Mouse (Mus musculus): Measurements from ENCODE around the gene Osbpl3. TPM values are rescaled to one million over a fixed set of nuclear protein-coding genes. Genes with fewer than 3 reads are reported as not detected.

The Osbpl3 gene
- total RNA-seq, 2 experiments from 2014 or later = 18.2 to 22.5 TPM

DNA sequence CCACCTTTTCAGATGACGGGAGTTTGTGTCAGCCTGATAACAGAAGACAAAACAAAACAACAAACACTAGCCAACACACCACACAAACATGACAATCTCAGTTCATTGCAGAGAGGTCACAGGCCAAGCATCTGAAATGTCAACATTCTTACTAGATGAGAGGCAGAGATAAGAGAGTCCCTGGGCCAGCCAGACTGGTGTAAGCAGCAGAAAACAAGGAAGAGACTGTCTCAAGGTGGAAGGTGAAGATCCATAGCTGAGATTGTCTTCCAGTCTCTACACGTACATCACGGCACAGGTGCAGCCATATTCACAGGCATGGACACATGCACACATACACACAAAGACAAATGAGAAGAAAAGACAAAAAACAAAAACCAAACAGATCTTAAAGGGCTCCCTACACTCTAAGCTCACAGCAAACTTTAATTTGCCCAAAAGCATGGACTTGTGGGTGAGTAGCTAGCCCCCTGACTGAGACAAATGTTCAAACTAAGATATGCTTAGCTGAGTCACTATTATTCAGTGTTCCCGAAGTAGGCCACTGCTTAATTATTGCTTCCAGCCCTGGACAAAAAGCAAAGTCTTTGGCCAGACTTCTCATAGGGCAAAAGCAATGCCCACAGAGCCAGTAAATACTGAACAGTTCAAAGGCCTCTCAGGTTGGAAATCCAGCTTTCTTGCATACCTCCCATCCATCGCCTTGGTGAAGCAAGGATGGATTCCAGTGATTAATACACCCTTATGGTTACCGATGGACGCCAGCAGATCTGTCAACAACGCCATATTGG lies 87.3 kb downstream of the Osbpl3 start:
- no peak for DNase-seq

DNA sequence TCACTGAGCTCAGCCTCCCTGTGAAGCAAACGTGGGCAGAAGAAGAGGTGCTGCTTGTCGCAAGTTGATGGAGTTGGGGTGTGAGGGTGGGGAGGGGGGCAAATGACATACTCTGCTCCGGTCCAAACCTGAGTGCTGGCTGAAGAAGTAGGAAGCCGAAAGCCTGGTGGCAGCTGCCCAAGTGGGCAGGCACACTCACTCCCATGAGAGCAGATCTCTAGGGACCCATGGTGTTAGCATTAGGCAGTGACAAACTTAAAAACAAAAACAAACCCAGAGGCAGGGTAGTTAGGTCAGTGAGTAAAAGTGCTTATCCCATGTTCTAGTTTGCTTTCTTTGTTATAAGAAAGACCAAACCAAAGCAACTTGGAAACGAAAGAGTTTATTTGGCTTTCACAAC lies 88.2 kb downstream of the Osbpl3 start:
- DNase-seq = no peak

DNA sequence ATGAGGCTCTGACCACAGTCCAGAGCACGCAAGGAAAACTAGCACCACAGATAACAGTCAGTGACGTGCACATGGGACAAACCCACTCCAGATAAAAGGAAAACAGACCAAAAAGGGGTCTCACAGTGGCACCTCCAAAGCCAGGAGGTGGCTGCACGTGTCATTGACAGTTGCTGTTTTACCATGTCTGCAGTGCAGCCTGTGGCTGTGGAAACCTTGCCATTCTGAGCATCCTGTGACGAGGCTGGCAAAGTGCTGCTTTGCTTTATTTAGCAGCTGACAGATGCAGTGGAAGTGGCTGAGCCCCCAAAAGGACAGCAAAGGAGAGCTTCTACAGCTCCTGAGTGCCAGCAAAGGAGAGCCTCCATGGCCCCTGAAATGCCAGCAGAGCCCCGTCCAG lies 89.3 kb downstream of the Osbpl3 start:
- peak in 1 of 2 experiments; percentile 35 for DNase-seq

DNA sequence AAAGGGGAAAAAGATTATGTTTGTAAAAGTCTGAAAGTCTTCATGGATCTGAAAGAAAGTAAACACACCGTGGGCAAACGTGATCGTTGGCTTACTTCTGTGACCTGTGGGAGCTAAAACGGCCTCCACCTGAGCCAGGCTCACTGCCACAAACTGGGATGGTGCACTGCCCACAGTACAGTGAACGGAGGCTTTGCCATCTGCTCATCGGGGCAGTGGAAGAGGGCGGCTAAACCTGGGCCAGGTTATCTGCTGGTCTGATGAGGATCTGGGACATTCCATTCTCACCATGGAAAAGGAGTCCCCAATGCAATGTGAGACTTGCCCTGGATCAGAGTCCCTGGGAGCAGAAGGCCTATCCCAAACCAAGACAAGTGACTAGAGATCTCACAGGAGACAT lies 89.7 kb downstream of the Osbpl3 start:
- DNase-seq = no peak

DNA sequence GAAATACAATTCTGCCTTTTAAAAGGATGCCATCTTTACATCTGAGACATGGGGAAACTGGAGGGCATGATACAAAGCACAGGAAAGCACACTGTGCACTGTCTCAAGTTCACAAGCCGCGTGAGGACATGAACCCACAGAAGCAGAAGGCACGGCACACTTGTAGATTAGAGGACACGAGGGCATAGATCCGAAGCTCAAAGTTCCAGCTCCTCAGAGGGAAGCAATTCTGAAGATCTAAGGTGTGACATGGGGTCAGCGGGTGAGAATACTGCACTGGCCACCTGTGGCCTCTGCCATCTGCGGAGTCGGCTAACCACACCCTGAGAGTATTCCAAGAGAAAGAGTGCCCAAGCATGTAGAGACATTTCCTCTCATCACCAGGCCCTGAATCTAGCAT lies 91.6 kb downstream of the Osbpl3 start:
- no peak for DNase-seq

DNA sequence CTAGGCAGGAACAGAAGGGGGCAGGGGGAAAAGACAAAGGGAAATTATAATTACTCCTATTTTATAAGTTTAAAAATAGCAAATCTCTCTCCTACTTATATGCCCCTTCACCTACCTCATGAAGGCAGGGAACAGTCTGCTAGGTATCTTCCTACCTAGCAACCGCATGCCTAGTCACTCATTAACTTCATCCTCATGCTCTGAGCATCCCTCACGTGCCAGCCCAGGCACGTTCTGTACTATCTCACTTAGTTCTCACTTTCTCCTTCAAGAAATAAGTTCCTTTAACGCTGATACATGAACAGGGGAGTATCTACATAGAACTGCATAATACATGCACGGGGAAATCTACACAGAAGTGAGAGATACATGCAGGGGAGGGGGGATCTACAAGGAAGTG lies 92.6 kb downstream of the Osbpl3 start:
- DNase-seq = no peak

DNA sequence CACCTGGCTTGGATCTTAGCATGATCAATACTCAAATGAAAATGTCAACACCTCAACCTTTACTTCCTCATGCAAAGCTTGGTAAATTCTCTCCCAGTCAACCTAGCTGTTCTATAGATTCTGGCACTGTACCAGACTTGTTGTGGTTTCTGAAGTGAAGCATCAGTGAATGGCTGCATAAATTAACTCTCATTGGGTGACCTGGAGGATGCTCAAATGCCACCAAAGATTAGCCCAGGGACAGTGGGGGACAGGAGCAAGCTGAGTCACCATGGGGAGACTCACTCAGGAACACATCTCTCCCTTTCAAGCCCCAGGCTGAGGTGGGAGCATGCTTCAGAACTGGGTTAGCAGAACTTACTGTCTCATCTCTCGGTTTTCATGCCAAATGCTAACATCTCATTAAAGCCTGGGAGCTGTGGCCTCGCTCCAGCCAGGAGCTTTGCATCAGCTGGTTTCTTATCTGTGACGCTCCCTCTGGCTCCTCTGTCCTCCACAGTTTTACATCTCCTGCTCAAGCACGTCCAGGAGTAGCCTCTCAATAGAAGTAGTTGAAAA lies 93.2 kb downstream of the Osbpl3 start:
- DNase-seq = no peak

DNA sequence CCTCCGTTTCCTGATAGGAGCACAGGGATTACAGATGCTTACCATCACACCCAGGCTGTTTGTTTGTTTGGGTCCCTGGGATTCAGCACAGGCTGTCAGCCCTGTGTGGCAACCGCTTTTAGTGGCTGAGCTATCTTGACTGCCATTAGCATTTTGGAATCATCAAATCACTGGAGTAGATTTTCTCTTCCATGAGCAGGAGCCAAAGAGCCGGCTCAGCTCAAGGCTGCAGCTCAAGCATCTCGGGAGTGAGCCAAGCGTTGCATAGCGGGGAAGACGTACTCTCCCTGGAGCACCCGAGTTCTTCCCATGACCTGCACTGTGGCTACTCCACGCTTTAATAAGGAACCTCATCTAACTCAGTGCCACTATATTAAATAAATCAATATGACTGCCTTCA lies 93.8 kb downstream of the Osbpl3 start:
- no peak for DNase-seq

DNA sequence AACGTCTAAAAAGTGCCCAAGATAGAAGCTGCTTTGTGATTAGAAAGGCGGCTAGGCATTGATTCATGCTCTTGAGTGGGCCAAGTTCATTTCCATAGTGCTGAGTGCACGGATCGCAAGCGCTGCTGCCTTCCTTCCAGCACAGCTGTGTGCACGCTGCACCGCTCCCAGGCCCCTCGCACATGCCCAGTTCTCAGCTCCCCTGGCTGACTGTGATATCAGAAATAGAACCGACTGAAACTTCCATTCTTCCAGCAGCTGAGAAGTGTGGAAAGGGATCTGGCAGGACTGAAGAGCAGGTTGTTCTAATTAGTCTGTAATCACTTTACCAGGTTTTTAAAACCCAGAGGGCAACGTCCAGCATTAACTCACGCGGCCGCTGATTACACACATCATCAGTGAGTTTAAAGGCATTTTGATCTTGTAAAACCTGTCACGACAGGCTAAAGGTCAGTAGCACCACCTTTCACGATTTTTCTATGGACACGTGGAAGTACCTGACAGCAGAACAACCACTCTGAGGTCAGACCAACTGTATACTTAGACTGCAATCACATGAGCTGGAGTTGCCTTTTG lies 97.8 kb downstream of the Osbpl3 start:
- DNase-seq = peak in 1 of 2 experiments; percentile 32

DNA sequence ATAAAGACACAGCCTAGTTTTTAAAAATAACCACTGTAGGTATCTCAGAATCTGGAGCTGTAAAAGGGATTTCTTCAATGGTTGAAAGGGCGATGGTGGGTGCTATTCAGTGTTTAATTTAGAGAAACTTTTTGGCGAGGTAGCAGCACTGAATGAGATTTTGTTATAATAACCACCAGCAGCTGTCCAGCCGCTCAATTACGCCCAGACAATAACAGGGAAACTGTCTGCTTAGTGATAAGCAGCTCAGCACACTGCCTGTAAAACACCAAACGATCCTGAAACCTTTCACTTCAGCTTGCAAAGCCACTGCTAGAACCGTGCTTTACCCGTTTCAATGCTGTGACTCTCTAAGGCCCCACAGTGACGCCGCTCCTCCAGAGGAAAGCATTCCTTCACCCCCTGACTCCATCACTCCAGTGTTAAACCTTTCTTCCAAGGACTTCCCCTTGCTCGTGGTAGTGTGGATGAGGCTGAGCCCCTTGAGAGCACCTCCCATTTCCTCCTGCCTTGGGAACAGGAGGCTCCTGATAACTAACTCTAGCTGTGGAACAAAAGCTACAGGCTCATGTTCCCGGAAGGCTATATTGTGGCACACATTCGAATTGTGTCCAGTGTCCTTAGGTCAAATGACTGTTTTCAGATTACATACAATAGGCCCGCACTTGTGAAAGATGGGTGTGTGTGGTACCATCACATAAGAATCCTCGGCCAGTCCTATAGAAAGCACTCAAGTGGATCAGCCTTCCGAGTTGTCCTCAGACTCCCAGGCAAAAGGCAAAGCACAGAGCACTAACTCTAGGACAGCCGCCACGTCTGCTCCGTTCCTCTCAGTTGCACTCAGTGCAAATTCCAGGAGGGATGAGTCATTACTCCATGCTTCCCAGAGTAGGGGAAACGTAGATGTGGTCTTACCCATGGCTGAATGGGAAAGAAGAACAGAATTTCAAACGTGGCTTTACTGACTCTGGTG lies 101.0 kb downstream of the Osbpl3 start:
- DNase-seq = no peak

DNA sequence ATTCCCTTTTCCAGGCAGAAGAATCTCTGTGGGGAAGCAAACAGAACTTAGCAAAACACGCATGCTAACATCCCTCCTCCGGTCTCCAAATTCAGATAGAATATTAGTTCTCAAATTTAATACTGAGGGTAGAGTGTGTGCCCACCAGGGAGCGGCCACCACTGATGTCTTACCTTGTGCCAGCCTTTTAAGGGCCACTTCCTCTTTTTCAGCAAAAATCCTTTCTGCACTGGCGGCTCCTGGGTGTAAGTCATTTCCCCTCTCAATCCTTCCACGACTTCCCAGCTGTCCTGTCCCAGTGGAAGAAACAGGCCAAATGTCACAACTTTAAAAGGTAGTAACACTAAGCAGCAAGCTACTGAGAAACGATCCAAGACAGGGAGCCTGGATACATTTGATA lies 103.2 kb downstream of the Osbpl3 start:
- DNase-seq = no peak

DNA sequence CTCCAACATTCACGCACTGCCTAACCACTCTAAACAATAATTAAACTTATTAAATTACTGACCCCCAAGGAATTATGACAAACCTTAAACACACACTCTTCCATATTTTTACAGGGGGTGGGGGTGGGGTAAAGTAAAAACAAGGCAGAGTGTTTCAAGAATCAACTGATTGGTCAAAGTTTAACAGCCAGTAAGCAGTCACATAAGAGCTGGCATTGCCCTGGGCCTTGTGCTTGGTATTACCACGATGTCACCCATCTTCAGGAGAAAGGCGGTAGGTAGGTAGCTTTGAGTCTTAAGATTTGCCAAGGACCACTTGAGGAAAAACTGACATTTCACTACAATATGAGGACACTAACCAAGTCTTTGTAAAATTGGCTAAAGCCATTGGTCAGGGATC lies 105.1 kb downstream of the Osbpl3 start:
- DNase-seq = no peak

DNA sequence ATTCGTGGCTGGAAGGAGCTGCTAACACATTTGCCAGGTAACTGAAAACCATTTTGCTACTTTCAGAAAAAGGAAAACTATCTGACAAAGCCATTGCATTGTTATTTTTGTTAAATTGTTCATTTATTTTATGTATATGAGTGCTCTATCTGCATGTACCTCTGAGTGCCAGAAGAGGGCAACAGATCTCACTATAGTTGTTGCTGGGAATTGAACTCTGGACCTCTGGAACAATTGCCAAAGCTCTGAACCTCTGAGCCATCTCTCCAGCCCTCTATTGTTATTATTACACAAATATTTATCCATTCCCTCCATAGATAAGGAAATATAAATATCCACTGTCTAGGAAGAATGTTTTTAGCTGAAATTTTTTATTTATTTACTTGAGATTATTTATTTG lies 107.4 kb downstream of the Osbpl3 start:
- no peak for DNase-seq

DNA sequence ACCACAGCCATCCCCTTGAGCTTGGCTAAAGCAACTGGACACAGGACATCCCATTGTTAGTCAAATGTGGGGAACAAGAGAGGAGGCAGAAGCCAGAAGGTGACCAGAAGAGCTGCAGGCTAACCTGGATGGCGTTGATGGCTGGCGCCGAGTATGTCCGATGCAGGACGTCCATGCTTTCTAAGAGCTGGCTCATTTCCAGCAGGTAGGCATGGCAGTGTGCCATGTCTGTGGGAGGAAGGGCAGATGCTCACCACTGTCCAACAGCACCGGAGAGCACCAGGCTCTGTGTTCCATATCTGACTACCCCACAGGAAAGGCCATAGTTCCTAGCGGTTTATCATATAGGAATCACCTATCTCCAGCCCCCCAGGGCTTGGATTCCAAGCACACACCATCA lies 109.8 kb downstream of the Osbpl3 start:
- no peak for DNase-seq

DNA sequence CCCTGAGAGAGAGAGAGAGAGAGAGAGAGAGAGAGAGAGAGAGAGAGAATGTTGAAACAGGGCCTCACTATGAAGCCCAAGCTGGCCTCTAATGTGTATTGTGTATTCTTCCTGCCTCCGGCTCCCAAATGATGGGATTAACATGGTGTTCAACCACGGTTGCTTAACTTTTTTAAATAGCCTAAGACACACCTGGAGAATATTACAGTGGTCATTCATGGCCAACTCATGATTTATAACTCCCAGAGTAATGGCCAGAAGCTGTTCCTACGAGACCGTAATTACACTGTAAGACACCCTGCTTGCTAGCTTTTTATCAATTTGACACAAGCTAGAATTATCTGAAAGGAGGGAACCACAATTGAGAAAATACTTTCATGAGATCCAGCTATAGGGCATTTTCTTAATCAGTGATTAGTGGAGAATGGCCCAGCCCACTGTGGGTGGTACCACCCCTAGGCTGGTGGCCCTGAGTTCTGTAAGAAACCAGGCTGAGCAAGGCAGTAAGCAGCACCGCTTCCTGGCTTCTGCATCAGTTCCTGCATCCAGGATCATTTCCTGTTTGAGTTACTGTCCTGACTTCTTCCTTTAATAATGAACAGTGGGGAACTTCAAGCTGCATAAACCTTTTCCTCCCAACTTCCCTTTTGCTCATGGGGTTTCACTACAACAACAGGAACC lies 115.6 kb downstream of the Osbpl3 start:
- no peak for DNase-seq

DNA sequence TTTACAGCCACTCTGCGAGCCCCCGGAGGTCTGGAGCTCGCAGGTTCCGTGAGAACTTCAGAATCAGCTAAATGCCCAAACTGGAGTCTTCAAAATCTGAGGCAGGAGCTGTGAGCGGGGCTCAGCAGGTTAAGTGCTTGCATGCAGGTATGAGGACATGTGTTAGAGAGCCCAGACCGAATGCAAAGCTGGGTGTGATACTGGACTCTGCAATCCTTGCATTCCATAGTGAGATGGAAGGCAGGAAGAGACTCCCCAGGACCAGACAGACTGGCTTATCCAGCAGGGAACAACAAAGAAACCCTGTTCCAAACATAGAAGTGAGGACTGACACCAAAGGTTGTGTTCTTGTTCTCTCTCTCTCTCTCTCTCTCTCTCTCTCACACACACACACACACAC lies 118.6 kb downstream of the Osbpl3 start:
- no peak for DNase-seq

DNA sequence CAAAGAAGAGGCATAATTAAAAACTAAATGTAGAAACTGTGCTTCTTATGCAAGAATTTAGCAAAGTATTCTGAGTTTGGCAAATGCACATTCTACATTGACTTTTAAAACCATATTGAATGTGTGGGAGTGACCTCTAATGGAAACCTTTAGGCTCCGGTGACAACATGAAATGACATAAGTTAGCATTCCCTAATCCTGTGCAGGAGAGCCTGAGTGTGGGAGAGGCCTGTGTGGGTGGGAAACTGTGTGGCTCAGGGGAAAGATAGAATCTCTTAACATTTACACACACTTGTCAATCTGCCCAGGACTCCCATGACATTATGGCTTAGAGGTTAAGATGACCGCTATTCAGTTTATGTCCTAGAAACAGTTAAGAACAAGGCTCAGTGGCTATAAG lies 119.6 kb downstream of the Osbpl3 start:
- no peak for DNase-seq

DNA sequence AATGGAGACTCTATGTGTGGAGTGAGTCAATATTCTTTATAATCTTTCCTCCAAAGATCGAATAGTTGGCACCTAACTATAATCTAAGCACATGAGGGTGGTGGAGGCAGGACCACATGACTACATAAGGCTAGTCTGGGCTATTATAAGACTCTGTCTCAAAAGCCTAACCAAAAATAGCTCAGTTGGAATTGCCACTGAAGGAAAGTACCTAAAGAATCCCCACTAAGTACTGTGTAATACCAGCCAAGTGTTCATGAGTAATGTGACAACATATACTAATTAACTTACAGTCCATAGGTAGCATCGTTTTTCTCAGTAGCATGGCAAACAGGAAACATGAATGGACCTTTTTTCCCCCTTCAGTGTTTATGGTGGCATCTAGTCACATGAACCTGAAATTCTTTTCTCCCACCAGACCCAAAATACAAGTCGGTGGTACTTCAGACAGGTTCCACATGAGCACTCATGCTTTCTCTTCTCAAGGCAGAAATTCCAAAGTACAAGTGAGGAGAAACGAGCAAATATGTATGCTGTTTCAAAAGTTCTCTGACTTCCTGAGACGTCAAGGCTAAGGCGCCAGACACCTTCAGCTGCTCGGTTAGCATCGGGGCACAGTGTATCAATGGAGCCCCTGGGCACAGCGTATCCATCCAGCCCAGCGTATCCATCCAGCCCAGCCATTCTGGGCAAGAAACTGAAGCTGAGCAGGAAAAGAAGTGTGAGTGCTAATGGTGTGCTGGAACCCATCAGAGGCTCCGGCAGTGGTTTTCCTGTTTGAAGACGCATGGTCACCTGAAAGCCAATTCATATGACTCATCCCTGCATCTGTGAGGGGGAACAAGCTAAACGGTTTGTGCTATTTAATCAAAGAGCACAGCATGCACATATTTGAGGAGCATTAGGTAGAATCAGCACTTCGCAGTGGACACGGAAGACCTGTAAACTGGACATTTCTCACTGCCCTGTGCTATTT lies 120.9 kb downstream of the Osbpl3 start:
- DNase-seq = no peak

DNA sequence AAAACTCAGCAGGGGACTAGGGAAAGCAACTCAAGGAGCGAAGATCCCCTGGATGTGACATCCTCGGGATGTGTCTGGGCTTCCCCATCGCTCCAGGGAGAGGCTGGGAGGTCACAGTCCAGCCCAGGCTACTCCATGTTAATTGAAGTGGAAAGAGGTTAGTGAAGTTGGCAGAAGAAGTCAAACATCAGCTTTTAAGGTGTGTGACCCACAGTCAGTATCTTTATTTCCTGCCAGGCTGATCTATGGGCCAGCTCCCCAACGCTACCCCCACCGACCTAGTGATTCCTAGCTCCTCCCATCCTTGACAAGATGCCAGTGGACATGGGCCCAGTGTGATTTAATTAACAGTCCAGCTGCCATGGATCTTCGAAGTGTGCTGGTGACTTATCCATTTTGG lies 122.7 kb downstream of the Osbpl3 start:
- DNase-seq = no peak

DNA sequence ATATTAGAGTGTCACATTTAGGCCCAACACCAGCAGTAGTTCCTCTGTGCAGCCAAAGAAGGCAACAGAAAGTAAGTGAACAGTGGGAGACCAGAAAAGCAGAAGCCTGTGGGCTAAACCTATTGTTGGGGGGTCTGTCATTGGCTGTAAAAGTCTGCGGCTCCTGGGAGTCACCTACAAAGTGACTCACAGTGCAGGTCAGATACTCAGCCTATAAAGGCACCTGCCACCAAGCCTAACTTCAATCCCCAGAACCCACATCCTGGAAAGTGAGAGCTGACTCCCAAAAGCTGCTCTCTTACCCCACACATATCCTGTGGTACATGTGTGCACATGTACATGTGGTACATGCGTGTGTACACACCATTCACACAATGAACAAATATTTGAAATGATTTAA lies 124.5 kb downstream of the Osbpl3 start:
- DNase-seq = no peak

DNA sequence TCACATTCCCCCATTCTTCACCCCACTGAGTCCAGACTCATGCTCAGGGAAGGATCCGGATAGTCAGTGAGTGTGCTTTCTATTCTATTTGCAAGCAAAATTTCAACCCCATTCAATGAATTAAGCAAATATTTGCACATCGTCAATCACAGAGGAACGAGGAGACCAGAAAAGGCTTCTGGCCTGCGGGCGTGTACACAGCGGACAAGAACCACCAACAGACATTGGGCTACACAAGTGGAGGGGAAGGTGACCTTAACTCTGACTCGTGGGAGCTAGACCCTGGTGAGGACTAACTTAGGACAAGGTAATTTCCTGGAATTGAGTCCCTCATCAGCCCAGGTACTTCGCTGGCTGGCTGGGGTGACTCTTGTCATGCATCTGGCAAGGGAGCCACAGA lies 126.6 kb downstream of the Osbpl3 start:
- no peak for DNase-seq

All from layer of hippocampus, postnatal 36 days (tissue).